Mouse (Mus musculus) liver, adult 2 months (tissue): ENCODE measurements around the gene Slc34a3. TPM values are rescaled to one million over a fixed set of nuclear protein-coding genes. Genes with fewer than 3 reads are reported as not detected.

Source experiments
- DNase-seq: peaks from one replicate; pipeline ENCODE4 v3.0.0-alpha.2; 2011; ENCODE audit warnings: low read depth, low spot score; ENCODE audit errors: extremely low read depth
- H3K27ac ChIP-seq: fragments of 200-500 bp; replicated peaks from 2 replicates; pipeline ENCODE4 v1.5.1; 2012; ENCODE audit warnings: low read depth, mild to moderate bottlenecking, control low read depth, inconsistent platforms, low read length; ENCODE audit not compliant: insufficient read depth
- H3K27me3 ChIP-seq: fragments of 200-500 bp; 2 replicates; pipeline ENCODE4 v1.6.1; 2012; ENCODE audit warnings: mild to moderate bottlenecking, moderate library complexity, low read length, inconsistent platforms; ENCODE audit not compliant: control insufficient read depth, insufficient read depth
- H3K36me3 ChIP-seq: fragments of 200-500 bp; 2 replicates; pipeline ENCODE4 v1.6.1; 2012; ENCODE audit warnings: low read length, inconsistent platforms; ENCODE audit not compliant: control insufficient read depth, insufficient read depth
- H3K4me1 ChIP-seq: fragments of 200-500 bp; 2 replicates; pipeline ENCODE4 v1.6.1; 2011; ENCODE audit warnings: low read length; ENCODE audit not compliant: control insufficient read depth, insufficient read depth
- H3K4me3 ChIP-seq: fragments of 200-500 bp; 2 replicates; pipeline ENCODE4 v1.5.1; 2011; ENCODE audit warnings: low read depth, mild to moderate bottlenecking, control low read depth, low read length, moderate library complexity; ENCODE audit not compliant: insufficient read depth
- H3K79me2 ChIP-seq: fragments of 200-500 bp; 2 replicates; pipeline ENCODE4 v1.6.1; 2012; ENCODE audit warnings: inconsistent platforms, mild to moderate bottlenecking, low read length, moderate library complexity; ENCODE audit not compliant: control insufficient read depth, insufficient read depth
- H3K9ac ChIP-seq: fragments of 200-500 bp; 2 replicates; pipeline ENCODE4 v1.6.1; 2012; ENCODE audit warnings: low read depth, mild to moderate bottlenecking, control low read depth, inconsistent platforms, low read length
- CTCF ChIP-seq: fragments of 200-500 bp; IDR thresholded peaks from 2 replicates; pipeline ENCODE4 v1.5.1; 2011; ENCODE audit warnings: low read depth, low read length, control low read depth
- POLR2A ChIP-seq: fragments of 200-500 bp; IDR thresholded peaks from 2 replicates; pipeline ENCODE4 v1.6.1; 2011; ENCODE audit warnings: low read length, control low read depth; ENCODE audit not compliant: insufficient read depth; ENCODE audit errors: extremely low read depth
- WGBS: fragments of 180-500 bp; shearing (Covaris S2); methylation state at CpG from one replicate; pipeline ENCODE4 v1.1.7; 2018; 5-methylcytosine and 5-hydroxymethylcytosine counted together
- polyA plus RNA-seq: library from polyadenylated mRNA; depleted of rRNA; stranded (reverse); fragments of >200 nt; gene quantifications from 2 replicates; pipeline ENCODE4 v1.2.3, GENCODE M21; 2012; rRNA removed
- total RNA-seq: library from RNA; depleted of rRNA; stranded (reverse); fragments of >200 nt; gene quantifications from 2 replicates; pipeline ENCODE4 v1.2.3, GENCODE M21; 2014; rRNA removed

Slc34a3 gene
- not detected in 2 replicates for total RNA-seq
- polyA plus RNA-seq, result not detected in 2 replicates

- Histone ChIP-seq H3K9ac (no peak within 1 kb of the TSS), H3K36me3 (no peaks in the 10 kb centered on the region), H3K4me1 (no peaks in the 10 kb centered on the region), H3K79me2 (no peaks in the 10 kb centered on the region), H3K27me3 (no peaks in the 10 kb centered on the region), H3K4me3 (no peak within 1 kb of the TSS), H3K27ac (no peak within 1 kb of the TSS)
- no peak for DNase-seq
- TF ChIP-seq CTCF, result no peak
- TF ChIP-seq POLR2A, result no peak
- 76% methylated on average over 3 of the region's 3 CpGs for WGBS
These were observed at the start of gene Slc34a3 for GRCm38 (mm10) chr2:25234050-25234449. TSS of gene Slc34a3 (minus strand) at chr2:25234364.

- H3K79me2 ChIP-seq, result no peaks in the 10 kb centered on the region
- H3K4me1 ChIP-seq, result no peaks in the 10 kb centered on the region
- 69% methylated on average over 13 of the region's 13 CpGs for WGBS
- no peak overlapping the region for H3K27ac ChIP-seq
- TF ChIP-seq CTCF (peak; percentile 75), POLR2A (no peak)
- DNase-seq, result peak; percentile 68
- H3K27me3 ChIP-seq, result no peaks in the 10 kb centered on the region
- H3K4me3 ChIP-seq, result no peak overlapping the region
- peaks cover 20% of the 10 kb centered on the region; the same call in 1 of the 2 replicates for H3K36me3 ChIP-seq
- H3K9ac ChIP-seq, result no peak overlapping the region
These were observed 45.0 kb upstream of the Slc34a3 start for GRCm38 (mm10) chr2:25278928-25279882.

GRCm38 (mm10) chr2:25273010-25273409, 38.8 kb upstream of the Slc34a3 start:
- no peak for DNase-seq
- Histone ChIP-seq H3K27me3 (no peaks in the 10 kb centered on the region), H3K27ac (no peak overlapping the region), H3K36me3 (peaks cover 14% of the 10 kb centered on the region; the same call in 1 of the 2 replicates), H3K4me1 (peaks cover 12% of the 10 kb centered on the region), H3K9ac (peak overlapping the region; percentile 75), H3K79me2 (peaks cover 7% of the 10 kb centered on the region; the same call in 1 of the 2 replicates), H3K4me3 (peak overlapping the region; percentile 83)
- TF ChIP-seq POLR2A (no peak), CTCF (no peak)
- WGBS, result 35% methylated on average over 16 of the region's 16 CpGs

GRCm38 (mm10) chr2:25272515-25272914, 38.4 kb upstream of the Slc34a3 start:
- Histone ChIP-seq H3K27me3 (no peaks in the 10 kb centered on the region), H3K9ac (peak overlapping the region; percentile 75), H3K4me3 (peak overlapping the region; percentile 83), H3K36me3 (peaks cover 14% of the 10 kb centered on the region; the same call in 1 of the 2 replicates), H3K4me1 (peaks cover 12% of the 10 kb centered on the region), H3K27ac (no peak overlapping the region), H3K79me2 (peaks cover 7% of the 10 kb centered on the region; the same call in 1 of the 2 replicates)
- under 1% methylated on average over 25 of the region's 29 CpGs for WGBS
- no peak for TF ChIP-seq CTCF
- no peak for TF ChIP-seq POLR2A
- no peak for DNase-seq

GRCm38 (mm10) chr2:25271827-25272511, 37.8 kb upstream of the Slc34a3 start, which contains the start of the genes Ssna1 and Anapc2:
TSS of gene Ssna1 (minus strand) at chr2:25272438.
TSS of gene Anapc2 (plus strand) at chr2:25272478.
- Histone ChIP-seq H3K27me3 (no peaks in the 10 kb centered on the region), H3K9ac (peak within 1 kb of the TSS; percentile 81), H3K27ac (peak within 1 kb of the TSS; percentile 34; the same call in 1 of the 2 replicates), H3K79me2 (peaks cover 7% of the 10 kb centered on the region; the same call in 1 of the 2 replicates), H3K36me3 (peaks cover 14% of the 10 kb centered on the region; the same call in 1 of the 2 replicates), H3K4me3 (peak within 1 kb of the TSS; percentile 83), H3K4me1 (peaks cover 14% of the 10 kb centered on the region)
- TF ChIP-seq CTCF (peak; percentile 53), POLR2A (peak; percentile 78)
- DNase-seq, result peak; percentile 84
- under 1% methylated on average over 55 of the region's 55 CpGs for WGBS
